Mouse (Mus musculus): ENCODE results near the gene Tmem217.
A peak's percentile ranks its signal among the peaks of the same experiment; 100 is the strongest.
"Not testable (repeated sequence)": the region's sequence is repeated elsewhere in the genome, so short reads cannot be mapped to it uniquely, and the experiment has no call there.

Gene Tmem217

DNA sequence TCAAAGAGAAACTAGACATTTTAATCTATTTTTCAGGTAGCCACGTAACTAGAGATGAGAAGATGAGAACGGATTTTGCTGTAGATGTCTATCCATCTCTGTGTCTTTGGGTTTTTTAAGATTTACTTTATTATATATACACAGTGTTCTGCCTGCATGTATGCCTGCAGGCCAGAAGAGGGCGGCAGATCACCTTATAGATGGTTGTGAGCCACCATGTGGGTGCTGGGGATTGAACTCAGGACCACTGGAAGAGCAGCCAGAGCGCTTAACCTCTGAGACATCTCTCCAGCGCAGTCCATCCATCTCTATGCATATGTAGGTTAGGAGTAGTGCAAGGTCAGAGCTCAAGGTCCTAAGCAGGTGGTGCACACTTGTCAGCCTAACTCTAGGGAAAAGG, 48.5 kb downstream of the Tmem217 start:
- no peak for DNase-seq (ENCODE audit: extremely low spot score, low spot score)

DNA sequence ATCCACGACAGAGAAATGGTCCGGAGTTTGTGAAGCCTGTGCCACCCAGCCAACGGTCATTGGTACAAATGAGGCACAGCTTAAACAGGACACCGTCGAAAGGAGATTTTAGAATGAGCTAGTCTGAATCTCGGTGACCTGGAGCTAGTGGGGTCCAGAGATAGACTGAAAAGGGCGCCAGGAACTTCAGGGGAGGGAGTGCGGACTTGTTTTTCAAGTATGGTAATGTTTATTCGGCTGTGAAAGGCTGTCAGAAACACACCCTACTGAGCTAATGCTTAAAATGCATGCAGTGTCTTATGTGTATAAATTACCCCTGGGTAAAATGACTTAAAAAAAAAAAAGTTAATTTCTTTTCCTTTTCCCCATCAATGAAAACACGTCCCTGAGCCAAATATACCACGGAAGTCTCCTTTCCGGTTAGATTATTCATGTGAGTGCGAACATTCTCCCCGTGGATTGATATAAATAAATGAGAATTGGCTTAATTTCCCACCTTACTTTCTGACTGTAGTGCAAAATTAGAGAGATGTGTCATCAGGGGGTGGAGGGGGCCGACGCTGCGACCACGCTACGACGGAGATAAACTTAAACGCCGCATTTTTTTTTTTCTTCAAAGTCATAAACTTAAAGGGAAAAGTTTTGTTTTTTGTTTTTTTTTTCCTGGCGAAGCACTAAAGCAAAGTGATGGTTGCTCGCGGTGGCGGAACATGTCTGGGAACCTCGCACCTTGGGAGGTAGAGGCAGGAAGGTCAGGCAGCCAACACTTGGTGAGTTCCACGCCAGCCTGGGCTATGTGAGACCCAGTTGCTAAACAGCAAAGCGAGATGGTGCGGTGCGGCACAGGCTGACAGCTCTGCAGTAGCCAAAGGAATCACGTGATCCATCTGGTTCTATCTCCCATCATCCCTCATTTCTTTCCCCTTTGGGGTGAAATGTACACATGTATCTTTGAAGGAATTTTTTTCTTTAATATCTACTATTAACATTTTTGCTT, 49.2 kb downstream of the Tmem217 start:
- no peak for DNase-seq (ENCODE audit: extremely low spot score, low spot score)

DNA sequence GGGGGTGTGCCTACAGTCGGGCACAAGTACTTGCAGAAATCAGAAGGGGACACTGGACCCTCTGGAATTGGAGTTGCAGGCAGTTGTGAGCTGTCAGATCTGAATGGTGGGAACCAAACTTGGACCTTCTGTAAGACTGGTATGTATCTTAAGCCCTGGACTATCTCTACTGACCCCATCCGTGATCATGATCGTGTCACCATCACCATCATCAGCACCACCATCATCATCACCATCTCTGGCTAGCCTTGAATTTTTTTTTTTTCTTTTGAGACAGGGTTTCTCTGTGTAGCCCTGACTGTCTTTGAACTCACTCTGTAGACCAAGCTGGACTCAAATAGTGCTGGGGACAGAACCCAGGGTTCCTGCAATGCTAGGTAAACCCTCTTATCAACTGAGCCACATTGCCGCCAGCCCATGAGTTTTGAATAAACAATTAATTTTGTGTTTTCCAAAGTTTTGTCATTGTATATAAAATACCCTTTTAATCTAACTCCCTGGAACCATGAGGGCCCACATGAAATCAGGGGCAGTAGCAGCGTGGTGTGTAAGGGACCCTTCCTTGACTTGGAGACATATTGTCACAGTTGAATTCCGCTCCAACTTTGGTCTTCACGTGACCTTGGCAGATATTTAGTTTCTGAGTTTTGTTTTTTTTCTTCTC, 50.0 kb downstream of the Tmem217 start:
- no peak for DNase-seq (ENCODE audit: extremely low spot score, low spot score)

DNA sequence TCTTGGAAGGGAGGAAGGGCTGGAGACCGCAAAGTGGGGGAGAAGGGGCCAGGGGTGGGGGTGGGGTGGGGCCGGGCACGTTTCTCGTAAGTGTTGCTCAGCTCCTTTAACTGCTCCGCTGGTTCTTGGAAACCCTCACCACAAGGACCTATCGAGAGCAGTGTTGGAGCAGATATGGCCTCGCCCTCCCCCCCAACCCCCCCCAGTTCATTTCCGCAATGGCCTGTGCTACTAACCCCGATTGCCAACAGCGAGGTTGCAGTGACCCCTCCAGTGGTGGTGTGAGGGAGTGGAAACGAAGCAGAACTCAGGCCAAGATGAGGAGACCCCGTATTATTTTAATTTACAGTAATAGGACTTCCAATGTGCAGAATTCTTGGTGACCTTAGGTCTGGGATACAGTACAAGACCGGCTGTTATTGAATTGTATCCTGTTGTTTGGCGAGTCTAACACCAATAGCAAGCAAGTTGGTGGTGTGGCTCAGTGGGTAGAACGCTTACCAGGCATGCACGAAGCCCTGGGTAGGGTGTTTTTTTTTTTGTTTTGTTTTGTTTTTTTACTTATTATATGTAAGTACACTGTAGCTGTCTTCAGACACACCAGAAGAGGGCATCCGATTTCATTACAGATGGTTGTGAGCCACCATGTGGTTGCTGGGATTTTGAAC, 51.2 kb downstream of the Tmem217 start:
- DNase-seq (ENCODE audit: extremely low spot score, low spot score): no peak

DNA sequence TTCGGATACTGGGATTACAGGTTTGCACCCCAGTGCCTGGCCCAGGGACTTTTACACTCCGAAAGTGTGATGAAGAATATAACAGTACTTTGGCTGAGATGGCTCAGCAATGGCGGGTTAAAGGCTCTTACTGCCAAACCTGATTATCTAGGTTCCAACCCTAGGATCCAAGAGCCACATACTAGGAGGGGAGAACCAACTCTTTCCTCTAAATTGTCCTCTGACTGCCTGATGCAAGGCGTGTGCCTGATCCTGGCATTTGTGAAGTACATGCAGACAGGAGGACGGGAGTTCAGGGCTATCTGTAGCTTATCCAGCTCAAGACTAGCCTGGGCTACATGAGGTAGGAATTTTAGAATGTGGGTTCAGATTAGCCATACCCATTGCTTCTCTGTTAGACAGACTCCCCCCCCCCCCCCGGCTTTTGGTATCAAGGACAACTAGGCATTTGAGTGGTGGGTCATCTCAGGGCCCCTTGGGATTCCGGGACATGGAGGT, 51.9 kb downstream of the Tmem217 start:
- DNase-seq (ENCODE audit: extremely low spot score, low spot score): no peak

DNA sequence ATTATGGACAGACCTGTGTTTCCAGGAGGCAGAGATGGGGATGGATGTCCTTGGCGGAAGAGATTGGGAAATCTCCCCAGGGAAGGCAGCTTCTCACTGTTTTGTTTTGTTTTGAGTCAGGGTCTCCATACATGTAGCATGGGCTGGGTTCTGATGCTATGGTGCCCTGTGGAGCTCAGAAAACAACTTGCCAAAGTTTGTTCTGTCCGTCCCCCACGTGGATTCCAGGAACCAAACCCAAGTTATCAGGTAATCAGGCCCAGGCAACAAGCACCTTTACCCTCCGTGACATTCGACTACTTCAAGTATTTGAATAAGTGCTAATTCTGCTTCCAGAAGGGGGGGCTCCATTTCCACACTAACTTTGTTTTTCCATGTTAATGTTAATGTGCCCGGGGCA, 52.7 kb downstream of the Tmem217 start:
- DNase-seq (ENCODE audit: extremely low spot score, low spot score): no peak

DNA sequence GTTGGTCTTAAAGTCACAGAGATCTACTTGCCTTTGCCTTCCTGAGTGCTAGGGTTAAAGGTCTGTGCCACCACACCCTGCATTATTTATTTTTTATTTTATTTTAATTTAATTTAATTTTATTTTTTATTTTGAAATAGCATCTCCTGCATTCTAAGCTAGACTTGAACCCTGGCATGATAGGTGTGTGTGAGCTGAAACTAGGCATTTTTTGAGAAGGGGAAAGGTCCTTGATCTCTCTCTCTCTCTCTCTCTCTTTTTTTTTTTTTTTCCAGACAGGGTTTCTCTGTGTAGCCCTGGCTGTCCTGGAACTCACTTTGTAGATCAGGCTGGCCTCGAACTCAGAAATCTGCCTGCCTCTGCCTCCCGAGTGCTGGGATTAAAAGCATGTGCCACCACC, 53.2 kb downstream of the Tmem217 start:
- not testable (repeated sequence) for DNase-seq (ENCODE audit: extremely low spot score, low spot score)

DNA sequence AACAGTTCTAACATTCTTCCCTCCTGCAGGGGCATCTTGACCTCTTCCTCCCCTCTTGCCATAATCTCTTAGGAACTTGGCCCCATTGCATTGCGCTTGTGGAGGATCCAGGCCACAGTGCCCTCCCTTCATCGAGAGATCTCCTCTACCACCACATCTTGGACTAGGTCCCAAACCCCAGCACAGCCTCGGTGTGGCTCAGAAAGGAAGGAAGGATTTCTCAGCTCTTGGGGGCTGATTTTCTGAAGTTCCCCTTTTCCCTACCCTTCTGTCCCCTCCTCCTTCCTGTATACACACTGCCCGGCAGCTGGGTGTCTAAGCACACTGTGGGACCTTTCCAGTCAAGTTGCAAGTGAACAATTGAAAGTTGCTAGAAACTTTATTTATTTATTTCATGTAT, 54.2 kb downstream of the Tmem217 start:
- DNase-seq (ENCODE audit: extremely low spot score, low spot score): no peak

DNA sequence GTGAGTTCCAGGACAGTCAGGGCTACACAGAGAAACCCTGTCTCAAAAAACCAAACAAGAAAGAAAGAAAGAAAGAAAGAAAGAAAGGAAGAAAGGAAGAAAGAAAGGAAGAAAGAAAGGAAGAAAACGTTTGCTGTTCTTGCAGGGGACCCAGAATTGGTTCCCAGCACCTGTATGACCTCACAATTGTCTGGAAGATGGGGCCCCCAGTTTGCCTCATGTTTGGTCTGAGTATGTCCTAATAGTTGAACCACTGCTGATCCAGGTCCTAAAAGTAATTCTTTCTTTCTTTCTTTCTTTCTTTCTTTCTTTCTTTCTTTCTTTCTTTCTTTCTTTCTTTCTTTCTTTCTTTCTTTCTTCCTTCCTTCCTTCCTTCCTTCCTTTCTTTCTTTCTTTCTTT, 54.7 kb downstream of the Tmem217 start:
- DNase-seq (ENCODE audit: extremely low spot score, low spot score): not testable (repeated sequence)

DNA sequence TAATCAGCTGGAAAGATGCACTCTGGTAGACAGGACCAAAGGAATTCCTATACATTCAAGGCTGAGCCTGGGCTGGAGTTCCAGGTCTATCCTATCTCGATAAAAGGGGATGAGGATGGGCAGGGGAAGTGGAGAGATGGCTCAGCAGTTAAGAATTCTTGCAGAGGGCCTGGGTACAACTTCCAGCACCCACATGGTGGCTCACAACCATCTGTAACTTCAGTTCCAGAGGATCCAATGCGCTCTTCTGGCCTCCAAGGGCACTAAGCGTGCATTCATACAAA, 55.2 kb downstream of the Tmem217 start:
- DNase-seq (ENCODE audit: extremely low spot score, low spot score): no peak

DNA sequence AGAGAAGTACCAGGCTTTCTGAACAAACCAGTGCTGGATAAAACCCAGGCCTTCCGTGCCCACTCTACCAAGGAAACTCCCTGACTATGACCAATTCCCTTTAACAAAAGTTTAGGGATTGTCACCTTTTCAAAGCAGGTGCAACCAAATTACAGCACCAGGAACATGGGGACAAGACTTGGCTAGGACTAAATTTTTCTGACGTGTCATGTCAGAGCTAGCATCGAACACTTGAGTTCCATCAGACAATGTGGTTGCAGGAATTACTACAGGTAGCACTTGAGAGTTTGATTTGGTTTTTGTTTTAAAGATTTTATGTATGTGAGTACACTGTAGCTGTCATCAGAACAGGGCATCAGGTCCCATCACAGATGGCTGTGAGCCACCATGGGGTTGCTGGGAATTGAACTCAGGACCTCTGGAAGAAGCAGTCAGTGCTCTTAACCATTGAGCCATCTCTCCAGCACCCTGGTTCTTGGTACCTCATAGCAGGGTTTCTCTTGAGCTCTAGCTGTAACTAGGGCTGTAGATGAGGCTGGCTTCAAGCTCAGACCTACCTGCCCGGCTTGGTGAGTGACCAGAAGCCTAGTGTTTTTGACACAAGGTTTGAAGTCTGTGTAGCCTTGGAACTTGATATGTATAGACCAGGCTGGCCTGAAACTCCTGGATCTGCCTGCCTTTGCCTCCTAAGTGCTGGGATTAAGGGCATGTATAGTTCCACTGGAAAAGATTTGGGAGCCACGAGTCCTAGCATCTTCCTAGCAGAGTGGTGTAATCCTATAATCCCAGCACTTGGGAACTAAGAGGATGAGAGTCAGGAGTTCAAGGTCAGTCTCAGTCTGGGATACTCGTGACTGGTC, 55.7 kb downstream of the Tmem217 start:
- no peak for DNase-seq (ENCODE audit: extremely low spot score, low spot score)

DNA sequence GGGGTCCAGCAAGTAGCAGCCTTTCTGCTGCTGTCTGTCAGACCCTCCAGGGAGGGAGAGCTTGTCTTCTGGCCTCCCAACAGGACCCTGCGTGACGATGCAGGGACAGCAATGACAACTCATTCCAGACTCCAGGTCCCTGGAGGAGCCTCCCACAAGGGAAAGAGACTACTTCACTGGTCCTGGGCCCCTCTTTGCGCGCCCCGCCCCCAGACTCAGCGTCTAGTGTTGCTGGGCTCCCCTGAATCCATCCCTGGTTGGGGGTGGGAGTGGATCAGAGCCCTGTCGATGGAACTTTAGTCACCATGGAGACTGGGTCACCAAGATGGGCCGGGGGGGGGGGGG, 57.5 kb downstream of the Tmem217 start:
- no peak for DNase-seq (ENCODE audit: extremely low spot score, low spot score)

DNA sequence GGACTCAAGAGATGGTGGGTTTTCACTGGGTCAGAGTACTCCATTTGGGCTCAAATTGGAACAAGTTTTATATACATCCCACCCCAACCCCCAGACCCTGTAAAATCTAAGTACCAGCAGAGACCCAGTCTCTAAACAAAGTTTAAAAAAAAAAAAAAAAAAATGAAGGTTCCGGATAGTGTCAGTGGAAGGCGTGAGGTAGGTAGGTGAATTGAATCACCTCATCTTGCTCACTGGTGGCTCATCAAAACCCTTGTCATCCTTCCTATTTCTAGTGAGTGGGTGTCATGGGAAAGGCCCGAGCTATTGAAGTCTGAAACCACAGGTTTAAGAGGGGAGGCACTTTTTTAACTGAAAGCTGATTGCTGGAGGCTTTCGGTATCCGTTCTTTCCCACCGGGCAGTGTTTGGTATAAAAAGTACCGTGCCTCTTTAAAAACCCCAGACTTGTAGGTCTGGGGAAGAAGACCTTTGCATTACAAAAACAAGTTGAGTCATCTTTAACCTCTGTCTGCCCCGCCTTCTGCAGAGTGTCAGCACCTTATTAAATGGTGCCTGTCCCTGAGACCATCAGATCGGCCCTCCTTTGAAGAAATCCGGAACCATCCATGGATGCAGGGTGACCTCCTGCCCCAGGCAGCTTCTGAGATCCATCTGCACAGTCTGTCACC, 58.0 kb downstream of the Tmem217 start:
- no peak for DNase-seq (ENCODE audit: extremely low spot score, low spot score)

DNA sequence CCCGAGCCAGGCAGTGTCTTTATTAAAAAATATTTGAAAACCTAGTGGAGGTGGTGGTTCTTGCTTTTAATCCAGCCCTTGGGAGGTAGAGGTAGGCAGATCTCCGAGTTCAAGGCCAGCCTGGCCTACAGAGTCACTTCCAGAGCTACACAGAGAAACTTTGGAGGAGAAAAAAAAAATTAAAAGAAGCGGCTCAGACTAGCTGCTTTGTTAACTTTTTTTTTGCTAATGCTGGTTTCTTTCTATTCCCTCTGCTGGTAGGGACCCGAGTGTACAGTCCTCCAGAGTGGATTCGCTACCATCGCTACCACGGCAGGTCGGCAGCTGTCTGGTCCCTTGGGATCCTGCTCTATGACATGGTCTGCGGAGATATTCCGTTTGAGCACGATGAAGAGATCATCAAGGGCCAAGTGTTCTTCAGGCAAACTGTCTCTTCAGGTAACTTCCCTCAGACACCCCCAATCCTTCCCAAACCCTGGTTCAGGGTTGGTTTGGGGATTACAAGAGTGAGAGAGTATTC, 58.7 kb downstream of the Tmem217 start:
- DNase-seq (ENCODE audit: extremely low spot score, low spot score): no peak

DNA sequence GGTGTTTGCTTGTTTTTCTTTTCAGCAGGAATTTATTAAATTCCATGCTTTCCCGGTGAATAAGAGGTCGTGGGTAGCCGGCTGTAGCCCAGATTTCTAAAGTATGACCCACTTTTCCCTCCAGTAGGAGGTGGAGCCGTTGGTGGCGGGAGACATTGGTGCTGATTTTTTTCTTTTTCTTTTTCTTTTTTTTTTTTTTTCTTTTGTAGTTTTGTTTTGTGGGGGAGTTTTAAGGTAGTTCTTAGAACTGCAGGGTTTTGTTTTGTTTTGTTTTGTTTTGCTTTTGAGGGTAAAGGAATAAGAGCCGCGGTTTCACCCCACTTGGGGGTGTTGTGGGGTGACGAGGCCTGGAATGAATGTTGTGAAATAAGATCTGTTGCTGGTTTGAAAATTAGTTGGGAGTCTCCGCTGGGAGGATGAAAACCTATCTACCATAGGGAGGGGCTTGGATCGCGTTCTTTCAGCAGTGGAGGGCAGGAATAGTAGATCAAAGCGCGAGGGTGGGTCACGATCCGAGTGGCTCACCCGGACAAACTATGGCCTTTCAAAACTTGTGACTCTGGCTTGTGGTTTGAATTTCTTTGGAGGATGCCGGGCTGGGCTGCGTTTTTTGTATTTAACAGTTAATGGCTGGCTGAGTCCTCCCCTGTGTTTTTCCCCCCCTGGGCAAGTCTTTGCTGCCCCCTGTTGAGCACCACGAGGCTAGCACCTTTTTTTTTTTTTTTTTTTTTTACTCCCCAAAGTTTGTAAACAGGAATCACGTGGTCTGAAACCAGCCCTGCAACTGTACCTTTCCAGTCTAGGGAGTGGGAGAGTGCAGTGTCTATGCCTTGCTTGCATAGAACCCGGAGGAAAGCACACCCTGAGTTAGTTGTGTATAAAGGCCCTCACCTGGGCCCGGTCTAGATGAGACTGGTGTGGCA, 59.7 kb downstream of the Tmem217 start:
- peak; percentile 73 for DNase-seq (ENCODE audit: extremely low spot score, low spot score)

DNA sequence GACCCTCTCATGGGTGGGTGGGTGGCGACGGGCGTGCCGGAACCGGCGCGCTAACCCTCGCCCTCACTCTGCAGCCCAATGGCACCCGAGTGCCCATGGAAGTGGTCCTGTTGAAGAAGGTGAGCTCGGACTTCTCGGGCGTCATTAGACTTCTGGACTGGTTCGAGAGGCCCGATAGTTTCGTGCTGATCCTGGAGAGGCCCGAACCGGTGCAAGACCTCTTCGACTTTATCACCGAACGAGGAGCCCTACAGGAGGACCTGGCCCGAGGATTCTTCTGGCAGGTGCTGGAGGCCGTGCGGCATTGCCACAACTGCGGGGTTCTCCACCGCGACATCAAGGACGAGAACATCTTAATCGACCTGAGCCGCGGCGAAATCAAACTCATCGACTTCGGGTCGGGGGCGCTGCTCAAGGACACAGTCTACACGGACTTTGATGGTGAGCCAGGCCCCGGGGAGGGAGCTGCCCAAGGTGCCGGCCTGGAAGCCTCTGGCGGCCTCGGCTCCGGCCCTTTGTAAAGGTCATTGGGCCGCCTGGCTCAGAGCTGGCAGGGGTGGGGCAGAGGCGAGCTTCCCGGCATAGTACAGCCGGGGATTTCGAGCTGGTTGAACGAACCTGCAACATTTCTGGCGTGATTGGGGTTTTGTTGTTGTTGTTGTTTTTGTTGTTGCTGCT, 60.5 kb downstream of the Tmem217 start:
- peak; percentile 77 for DNase-seq (ENCODE audit: extremely low spot score, low spot score)

DNA sequence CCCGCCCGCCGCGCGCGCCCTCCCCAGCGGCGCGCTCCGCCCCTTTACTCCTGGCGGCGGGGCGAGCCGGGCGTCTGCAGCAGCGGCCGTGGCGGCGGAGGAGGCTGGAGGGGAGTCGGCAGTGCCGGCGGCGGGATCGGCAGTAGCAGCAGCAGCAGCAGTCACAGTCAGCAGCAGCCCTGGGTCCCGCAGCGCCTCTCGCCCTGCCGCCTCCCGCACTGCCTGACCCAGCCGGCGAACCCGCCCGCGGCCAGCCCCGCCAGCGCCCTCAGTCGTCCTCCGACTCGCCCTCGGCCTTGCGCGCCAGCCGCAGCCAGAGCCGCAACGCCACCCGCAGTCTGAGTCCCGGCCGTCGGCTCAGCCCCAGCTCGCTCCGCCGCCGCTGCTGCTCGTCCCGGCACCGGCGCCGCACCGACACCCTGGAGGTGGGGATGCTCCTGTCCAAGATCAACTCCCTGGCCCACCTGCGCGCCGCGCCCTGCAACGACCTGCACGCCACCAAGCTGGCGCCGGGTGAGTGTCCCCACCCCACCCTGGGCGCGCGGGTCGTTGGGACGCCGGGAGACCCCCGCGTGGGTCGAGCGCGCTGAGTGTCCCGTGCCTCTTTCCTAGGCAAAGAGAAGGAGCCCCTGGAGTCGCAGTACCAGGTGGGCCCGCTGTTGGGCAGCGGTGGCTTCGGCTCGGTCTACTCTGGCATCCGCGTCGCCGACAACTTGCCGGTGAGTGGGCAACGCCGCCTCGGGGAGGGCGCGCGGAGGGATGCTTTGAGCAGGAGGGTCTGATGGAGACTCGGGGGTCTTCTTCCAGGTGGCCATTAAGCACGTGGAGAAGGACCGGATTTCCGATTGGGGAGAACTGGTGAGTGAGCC, 61.2 kb downstream of the Tmem217 start, which contains the start of gene Pim1:
Gene Pim1, plus strand, starts transcription at position 41 of the 869 bp plus-strand sequence.
- no peak for DNase-seq (ENCODE audit: extremely low spot score, low spot score)
